Mouse (Mus musculus): ENCODE measurements at regions not wholly inside any gene's neighbourhood (a gene's known extent, or its start where the extent isn't known, plus 50 kb on each side); places are given as distances from the start of the nearest gene placed in this dataset.

DNA sequence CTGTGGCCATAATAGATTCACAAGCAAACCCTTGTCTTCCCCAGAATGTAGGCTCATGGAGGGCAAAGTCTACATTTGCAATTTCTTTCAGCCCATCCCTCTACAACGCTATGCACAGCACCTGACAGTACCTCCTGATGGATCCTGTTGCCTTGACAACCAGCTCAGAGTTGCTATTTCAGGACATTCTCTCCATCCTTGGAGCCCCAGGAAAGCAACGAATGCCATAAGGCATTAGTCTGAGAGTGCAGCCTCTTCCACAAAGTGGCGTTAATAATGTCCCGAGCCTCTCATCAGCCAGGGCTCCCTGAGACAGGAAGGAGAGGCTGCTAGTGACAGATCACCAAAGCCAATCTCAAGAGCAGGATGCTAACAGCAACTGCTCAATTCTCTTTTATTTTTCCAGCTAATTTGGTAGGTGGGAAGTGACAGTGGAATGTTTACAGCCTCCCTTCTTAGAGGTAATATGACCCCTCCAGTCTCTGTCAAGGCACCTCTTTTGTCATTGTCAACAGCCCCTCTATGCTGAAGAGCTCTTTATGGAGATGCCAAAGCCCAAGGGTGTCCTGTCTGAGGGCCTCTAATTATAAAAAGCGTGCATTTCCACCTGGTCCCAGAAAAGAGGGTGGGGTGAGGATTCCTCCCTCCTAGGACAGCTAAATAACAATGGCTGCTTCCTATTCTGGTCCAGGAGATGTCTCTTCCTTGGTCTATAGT, 174.2 kb upstream of the Castor2 start:
- TF ChIP-seq POLR2A (IDR thresholded peaks at IDR 0.05; ENCODE audit: low read depth, low read length), result no peak
- TF ChIP-seq RCOR1 (conservative IDR thresholded peaks at IDR 0.05; ENCODE audit: low read depth, low read length), result no peak
- TF ChIP-seq POLR2AphosphoS2 (IDR thresholded peaks at IDR 0.05; ENCODE audit: low read depth, low read length), result no peak
- TF ChIP-seq ZKSCAN1 (IDR thresholded peaks at IDR 0.05; ENCODE audit: borderline replicate concordance, low read depth, low read length), result no peak
- no peak for TF ChIP-seq MEF2A (IDR thresholded peaks at IDR 0.05; ENCODE audit: borderline replicate concordance, low read depth, low read length)
- TF ChIP-seq USF2 (conservative IDR thresholded peaks at IDR 0.05; ENCODE audit: low read depth, low read length), result no peak
- no peak for TF ChIP-seq USF1 (IDR thresholded peaks at IDR 0.05; ENCODE audit: low read depth, low read length)
- TF ChIP-seq E2F4 (IDR thresholded peaks at IDR 0.05; ENCODE audit: insufficient replicate concordance, low read depth, low read length), result no peak
- no peak for TF ChIP-seq CTCF (conservative IDR thresholded peaks at IDR 0.05 in 1 of 2, IDR thresholded peaks at IDR 0.05 in 1 of 2; ENCODE audit: low read depth in 2 of 2, low read length in 2 of 2)
- no peak for TF ChIP-seq UBTF (IDR thresholded peaks at IDR 0.05; ENCODE audit: low read depth, low read length)
- TF ChIP-seq TCF12 (IDR thresholded peaks at IDR 0.05; ENCODE audit: low read depth, low read length), result no peak
- no peak for TF ChIP-seq EP300 (IDR thresholded peaks at IDR 0.05; ENCODE audit: low read length)
- TF ChIP-seq MAFK (IDR thresholded peaks at IDR 0.05; ENCODE audit: insufficient replicate concordance, low read length), result no peak

Measured in CH12.LX (cell line).